Mouse (Mus musculus): Measurements from ENCODE around the gene Ret.

Ret gene

DNA sequence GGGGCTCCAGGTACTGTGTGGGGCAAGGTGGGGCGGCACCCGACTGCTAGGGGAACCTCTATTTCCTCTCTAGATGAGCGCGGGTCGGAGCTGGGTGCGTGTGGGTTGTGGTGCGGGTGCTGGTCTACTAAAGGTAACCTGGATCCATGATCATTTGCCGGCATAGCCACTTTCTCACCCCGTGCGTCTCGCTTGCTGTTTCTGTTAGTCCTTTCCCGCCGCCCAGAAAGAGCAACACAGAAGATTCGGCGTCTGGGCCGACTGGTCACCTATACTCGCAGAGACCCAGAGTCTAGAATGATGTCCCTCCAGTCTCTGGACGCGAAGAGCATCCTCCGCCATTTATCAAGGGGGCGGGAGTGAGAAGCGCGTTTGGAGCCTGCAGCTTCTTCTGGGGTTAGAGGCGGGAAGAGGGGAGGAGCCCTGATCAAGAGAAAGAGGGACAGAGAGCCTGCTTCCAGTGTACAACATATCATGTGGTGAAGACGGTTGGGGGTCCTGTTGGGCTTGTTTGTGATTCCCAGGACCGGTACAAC lies at the start of gene Ret:
Gene Ret, minus strand, starts transcription at position 279 of the 536 bp plus-strand sequence.
- in situ Hi-C loops (cut with MboI, MseI) = no loop called here

DNA sequence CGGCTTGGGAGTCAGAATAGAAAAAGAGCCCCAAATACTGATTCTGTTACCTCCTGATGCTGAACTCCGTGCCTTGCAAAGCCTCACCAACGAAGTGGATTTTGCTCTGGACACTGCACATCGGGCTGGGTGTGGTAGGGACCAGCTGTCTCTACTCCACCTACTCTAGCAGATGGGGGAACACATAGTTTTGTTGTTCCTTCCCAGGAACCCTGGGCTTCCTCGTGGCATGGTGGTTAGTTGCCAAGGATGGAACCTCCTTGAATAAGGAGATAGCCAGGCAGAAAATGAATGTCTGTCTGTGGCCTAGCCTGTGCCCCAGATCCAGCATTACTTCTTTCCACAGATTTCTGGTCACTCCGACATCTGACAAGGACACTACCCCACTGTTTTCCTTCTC lies 49.6 kb upstream of the Ret start:
- in situ Hi-C loops (cut with MboI, MseI) = no loop called here

- in situ Hi-C loops (cut with MboI, MseI) = no loop called here
Measured at GRCm38 (mm10) chr6:118244106-118244505, 46.6 kb upstream of the Ret start.

GRCm38 (mm10) chr6:118242941-118243340 lies 45.4 kb upstream of the Ret start:
- in situ Hi-C loops (cut with MboI, MseI) = no loop called here

DNA sequence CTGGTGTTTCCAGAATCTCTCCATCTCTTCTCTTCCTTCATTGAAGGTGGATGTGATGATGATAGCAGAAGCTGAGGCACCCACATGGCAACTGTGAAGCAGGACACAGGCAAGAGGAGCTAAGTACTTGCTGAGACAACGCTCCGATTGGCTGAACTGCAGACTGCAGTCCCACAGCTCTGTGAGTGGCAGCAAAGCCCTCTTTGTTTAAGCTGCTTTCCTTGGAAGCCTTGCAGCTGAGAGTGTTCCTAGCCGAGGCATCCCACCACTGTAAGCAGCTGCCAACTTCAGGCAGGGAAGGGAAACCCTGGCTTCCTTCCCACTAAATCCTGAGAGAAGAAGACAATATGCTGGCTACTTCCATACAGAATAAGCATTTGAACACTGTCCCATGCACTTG lies 28.6 kb upstream of the Ret start:
- in situ Hi-C loops (cut with MboI, MseI) = no loop called here

GRCm38 (mm10) chr6:118222471-118222870 lies 25.0 kb upstream of the Ret start:
- in situ Hi-C loops (cut with MboI, MseI) = no loop called here

DNA sequence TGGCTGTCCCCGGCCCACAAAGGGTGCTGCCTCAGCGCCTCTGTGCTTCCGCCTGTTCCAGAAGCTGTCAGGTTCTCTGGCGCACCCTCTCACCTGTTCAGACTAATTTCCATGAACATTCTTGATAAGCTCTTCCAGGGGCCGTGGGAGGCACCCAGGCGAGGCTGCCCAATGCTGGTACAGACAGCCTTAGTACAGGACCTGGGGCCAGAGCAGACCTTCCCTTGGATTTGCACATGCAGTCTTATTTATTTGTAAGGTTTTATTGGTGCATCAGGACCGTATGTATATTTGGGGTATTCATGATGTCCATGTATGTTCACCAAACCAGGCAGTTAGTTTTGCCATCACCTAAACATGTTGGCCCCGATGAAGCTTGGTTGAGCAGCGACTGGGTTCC lies 18.2 kb upstream of the Ret start:
- in situ Hi-C loops (cut with MboI, MseI) = no loop called here

DNA sequence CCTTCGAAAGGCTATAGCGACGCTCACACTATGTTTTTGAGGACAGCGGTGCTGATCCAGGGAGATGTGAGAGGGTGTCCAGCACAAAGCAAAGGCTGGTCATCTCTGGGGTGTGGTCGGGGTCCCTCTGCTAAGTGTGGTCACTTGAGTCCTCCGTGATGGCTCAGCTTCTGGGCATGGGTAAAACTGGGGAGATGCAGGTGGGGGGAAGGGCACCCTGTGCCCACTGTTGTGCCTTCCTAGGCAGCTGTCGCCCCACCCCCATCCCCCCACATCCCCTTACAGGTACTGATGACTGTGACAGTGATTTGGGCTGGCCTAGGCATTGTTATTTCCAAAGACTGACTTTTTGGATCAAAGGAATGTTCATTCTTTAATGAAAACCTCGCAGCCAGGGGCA lies 10.8 kb upstream of the Ret start:
- in situ Hi-C loops (cut with MboI, MseI) = no loop called here

DNA sequence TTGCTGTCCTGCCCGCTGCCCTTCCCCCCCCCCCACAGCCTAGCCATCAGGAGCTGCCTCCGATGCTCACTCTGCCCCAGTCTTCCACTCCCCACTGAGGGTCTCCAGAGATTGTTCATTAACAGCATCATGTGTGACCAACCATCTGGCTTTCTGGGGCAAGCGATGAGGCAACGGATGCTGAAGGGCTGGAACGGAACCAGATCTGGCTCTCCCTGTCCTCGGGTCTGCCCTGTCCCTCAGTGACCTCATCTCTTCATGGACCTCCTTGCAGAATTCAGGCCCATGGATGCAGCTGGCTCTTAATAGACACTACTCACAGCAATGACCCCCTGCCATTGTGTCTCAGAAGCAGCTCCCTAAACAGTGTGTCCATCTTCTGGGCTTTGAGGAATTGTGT lies 8.9 kb upstream of the Ret start:
- in situ Hi-C loops (cut with MboI, MseI) = no loop called here

- in situ Hi-C loops (cut with MboI, MseI) = no loop called here
Measured at GRCm38 (mm10) chr6:118205176-118205890, 7.8 kb upstream of the Ret start.

- in situ Hi-C loops (cut with MboI, MseI) = no loop called here
Measured at GRCm38 (mm10) chr6:118204112-118204511, 6.6 kb upstream of the Ret start.

GRCm38 (mm10) chr6:118196751-118197439 lies 623 bp downstream of the Ret start:
- in situ Hi-C loops (cut with MboI, MseI) = no loop called here

DNA sequence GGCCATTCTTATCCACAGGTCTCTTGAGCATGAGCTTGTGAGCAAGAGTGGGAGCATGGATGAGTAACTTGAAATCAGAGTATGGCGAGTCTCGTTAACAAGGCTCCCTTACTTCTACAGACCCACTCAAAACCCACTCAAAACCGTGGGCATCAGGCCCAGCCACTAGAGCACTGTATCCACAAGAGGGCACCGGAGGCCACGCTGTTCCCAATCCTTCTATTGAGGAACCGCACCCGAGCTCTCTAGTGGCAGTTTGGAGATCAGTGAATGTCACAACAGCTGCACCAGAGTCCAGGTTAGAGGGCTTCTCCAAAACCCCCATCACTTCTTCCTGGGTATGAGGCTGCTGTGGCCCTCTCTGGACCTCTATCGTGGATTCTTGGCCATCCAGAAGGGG lies 2.4 kb downstream of the Ret start:
- in situ Hi-C loops (cut with MboI, MseI) = no loop called here

DNA sequence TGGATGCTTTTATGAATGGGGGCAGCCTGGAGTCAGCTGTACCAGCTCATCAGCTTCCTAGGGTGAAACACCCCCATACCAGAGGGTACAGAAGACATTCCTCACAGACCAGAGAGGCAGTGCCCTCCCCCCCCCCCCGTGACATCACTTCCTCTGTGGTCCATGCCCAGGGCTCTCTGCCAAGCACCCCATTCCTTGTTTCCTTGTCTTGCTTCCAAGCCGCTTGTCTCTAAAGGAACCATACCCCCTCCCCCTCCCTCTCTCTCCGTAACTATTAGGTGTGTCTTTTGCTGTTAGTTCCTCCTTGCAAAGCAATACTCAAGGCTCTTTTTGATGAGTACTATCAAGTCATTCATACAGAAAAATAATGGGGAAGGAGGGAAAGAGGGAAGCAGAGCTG lies 4.6 kb downstream of the Ret start:
- in situ Hi-C loops (cut with MboI, MseI) = no loop called here

DNA sequence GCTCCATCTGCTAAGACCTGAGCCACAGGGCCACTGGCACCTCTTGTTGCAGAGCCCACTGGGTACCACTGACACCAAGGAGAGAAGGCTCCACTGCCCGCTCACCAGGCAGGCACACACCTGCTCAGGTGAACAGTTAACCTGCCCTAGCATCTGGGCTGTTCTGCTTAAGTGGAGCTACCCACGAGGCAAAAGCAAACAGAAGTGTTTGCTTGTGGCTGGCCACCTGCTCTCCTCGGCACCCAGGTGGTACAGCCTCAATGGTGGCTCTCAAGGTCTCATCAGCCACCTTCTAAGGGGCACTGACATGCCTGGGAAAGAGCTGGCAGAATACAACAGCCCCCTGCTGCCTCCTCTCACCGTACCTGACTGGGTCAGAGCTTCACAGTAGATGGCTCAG lies 5.3 kb downstream of the Ret start:
- in situ Hi-C loops (cut with MboI, MseI) = no loop called here

- in situ Hi-C loops (cut with MboI, MseI) = loop anchor here (10.0 kb wide), 1 partner anchor 1265 kb away; no protein-coding TSS in a partner anchor
Measured at GRCm38 (mm10) chr6:118189764-118190163, 7.8 kb downstream of the Ret start.

DNA sequence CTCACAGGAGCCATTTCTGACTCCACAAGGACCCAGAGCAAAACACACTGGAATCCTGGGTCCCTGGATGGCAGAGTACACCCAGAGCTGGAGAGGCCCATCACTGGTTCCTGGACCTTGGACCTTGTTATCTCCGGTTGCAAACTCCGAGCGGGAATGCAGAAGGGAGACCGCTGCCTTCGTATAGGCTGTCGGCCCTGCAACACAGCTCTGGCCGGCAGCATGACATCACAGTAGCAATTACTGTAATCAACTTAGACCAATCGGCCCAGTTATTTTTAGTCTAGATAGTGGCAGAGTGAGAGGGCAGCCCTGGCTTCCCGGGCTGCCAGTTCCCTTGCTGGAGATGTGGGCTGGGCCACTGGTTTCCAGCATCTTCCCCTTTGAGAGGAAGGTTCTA lies 8.9 kb downstream of the Ret start:
- in situ Hi-C loops (cut with MboI, MseI) = loop anchor here (10.0 kb wide), 1 partner anchor 1266 kb away; no protein-coding TSS in a partner anchor

- in situ Hi-C loops (cut with MboI, MseI) = loop anchor here (10.0 kb wide), 1 partner anchor 1268 kb away; no protein-coding TSS in a partner anchor
Measured at GRCm38 (mm10) chr6:118187285-118187641, 10.3 kb downstream of the Ret start.

- in situ Hi-C loops (cut with MboI, MseI) = loop anchor here (10.0 kb wide), 1 partner anchor 1268 kb away; no protein-coding TSS in a partner anchor
Measured at GRCm38 (mm10) chr6:118186620-118187284, 10.8 kb downstream of the Ret start.

DNA sequence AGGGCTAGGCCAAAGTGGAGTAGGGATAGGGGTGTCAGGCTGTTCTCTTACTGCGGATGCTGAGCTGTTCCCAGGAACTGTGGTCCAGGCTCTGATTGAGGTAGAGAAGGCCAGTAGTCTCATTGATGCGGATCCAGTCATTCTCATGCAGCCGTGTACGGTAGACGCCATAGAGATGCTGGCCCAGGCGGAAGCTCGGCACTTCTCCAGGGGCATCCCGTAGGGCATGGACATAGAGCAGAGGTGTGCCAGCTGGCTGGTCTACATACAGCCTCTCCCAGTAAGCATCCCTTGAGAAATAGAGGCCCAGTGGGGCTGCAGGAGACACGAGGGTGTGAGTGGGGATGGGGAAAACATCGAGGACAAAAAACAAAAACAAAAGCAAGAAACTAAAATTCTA lies 13.4 kb downstream of the Ret start:
- in situ Hi-C loops (cut with MboI, MseI) = loop anchor here (10.0 kb wide), 1 partner anchor 1271 kb away; no protein-coding TSS in a partner anchor

- in situ Hi-C loops (cut with MboI, MseI) = loop anchor here (10.0 kb wide), 1 partner anchor 1275 kb away; no protein-coding TSS in a partner anchor
Measured at GRCm38 (mm10) chr6:118180085-118180423, 17.5 kb downstream of the Ret start.
